Mouse (Mus musculus) hindbrain, embryonic 13.5 days (tissue): ENCODE measurements around the gene Aipl1. TPM values are rescaled to one million over a fixed set of nuclear protein-coding genes. Genes with fewer than 3 reads are reported as not detected.
A peak's percentile ranks its signal among the peaks of the same experiment; 100 is the strongest.

Experiments used
- ATAC-seq: fragments of 200-750 bp; cut with Nextera tagmentation; 2 replicates; pipeline ENCODE4 v1.8.0; 2017; ENCODE audit warnings: moderate TSS enrichment; ENCODE audit not compliant: low FRiP score
- H3K27ac ChIP-seq: fragments of 300-500 bp; sonication (generic); 2 replicates; pipeline ENCODE4 v1.5.1; 2015; ENCODE audit warnings: inconsistent platforms, mild to moderate bottlenecking, moderate library complexity
- H3K27me3 ChIP-seq: fragments of 300-500 bp; sonication (generic); 2 replicates; pipeline ENCODE4 v1.6.1; 2015; ENCODE audit warnings: mild to moderate bottlenecking, inconsistent platforms
- H3K36me3 ChIP-seq: fragments of 300-500 bp; sonication (generic); 2 replicates; pipeline ENCODE4 v1.6.1; 2015; ENCODE audit warnings: mild to moderate bottlenecking, inconsistent platforms
- H3K4me1 ChIP-seq: fragments of 300-500 bp; sonication (generic); replicated peaks from 2 replicates; pipeline ENCODE4 v1.6.1; 2015; ENCODE audit warnings: inconsistent platforms
- H3K4me2 ChIP-seq: fragments of 300-500 bp; sonication (generic); 2 replicates; pipeline ENCODE4 v1.6.1; 2015; ENCODE audit warnings: inconsistent platforms, mild to moderate bottlenecking, moderate library complexity
- H3K4me3 ChIP-seq: fragments of 300-500 bp; sonication (generic); 2 replicates; pipeline ENCODE4 v1.5.1; 2015; ENCODE audit warnings: mild to moderate bottlenecking, inconsistent platforms
- H3K9ac ChIP-seq: fragments of 300-500 bp; sonication (generic); 2 replicates; pipeline ENCODE4 v1.6.1; 2015; ENCODE audit warnings: mild to moderate bottlenecking, inconsistent platforms
- H3K9me3 ChIP-seq: fragments of 300-500 bp; sonication (generic); 2 replicates; pipeline ENCODE4 v1.6.1; 2016; ENCODE audit warnings: inconsistent platforms
- WGBS: fragments of 180-500 bp; shearing (Covaris S2); methylation state at CpG from one replicate; pipeline ENCODE4 v1.1.7; 2015; 5-methylcytosine and 5-hydroxymethylcytosine counted together
- polyA plus RNA-seq: library from polyadenylated mRNA; unstranded; fragments of >200 nt; fragmentation: Nextera tagmentation; extraction: Ambion mirVana; gene quantifications from 2 replicates; pipeline ENCODE4 v1.2.1, GENCODE M21; 2015

The Aipl1 gene
- polyA plus RNA-seq, 1 experiment from 2014 or later: 0.39 TPM

GRCm38 (mm10) chr11:72029143-72029542 lies 8.2 kb downstream of the Aipl1 start:
- H3K9me3 ChIP-seq: no peaks in the 10 kb centered on the region
- H3K27me3 ChIP-seq: peaks cover 24% of the 10 kb centered on the region
- H3K27ac ChIP-seq: no peak overlapping the region
- H3K36me3 ChIP-seq: no peaks in the 10 kb centered on the region
- ATAC-seq: peak; percentile 49; the same call in 1 of the 2 replicates
- H3K4me1 ChIP-seq: peaks cover 3% of the 10 kb centered on the region; the same call in 1 of the 2 replicates
- 24% methylated on average over 23 of the region's 23 CpGs for WGBS
- no peak overlapping the region for H3K4me3 ChIP-seq
- H3K4me2 ChIP-seq: no peak overlapping the region
- H3K9ac ChIP-seq: no peak overlapping the region

- no peak overlapping the region for H3K4me2 ChIP-seq
- no peak for ATAC-seq
- H3K4me1 ChIP-seq: peaks cover 12% of the 10 kb centered on the region
- peaks cover 24% of the 10 kb centered on the region for H3K27me3 ChIP-seq
- H3K36me3 ChIP-seq: no peaks in the 10 kb centered on the region
- no peak overlapping the region for H3K27ac ChIP-seq
- no peak overlapping the region for H3K4me3 ChIP-seq
- H3K9me3 ChIP-seq: no peaks in the 10 kb centered on the region
- H3K9ac ChIP-seq: no peak overlapping the region
- 75% methylated on average over 9 of the region's 9 CpGs for WGBS
Measured at GRCm38 (mm10) chr11:72027836-72028235, 9.5 kb downstream of the Aipl1 start.

- 85% methylated on average over 9 of the region's 9 CpGs for WGBS
Measured at GRCm38 (mm10) chr11:72026516-72026915, 10.8 kb downstream of the Aipl1 start.

GRCm38 (mm10) chr11:72025843-72026242 lies 11.5 kb downstream of the Aipl1 start:
- peaks cover 22% of the 10 kb centered on the region for H3K27me3 ChIP-seq
- WGBS: 44% methylated on average over 5 of the region's 5 CpGs
- peaks cover 13% of the 10 kb centered on the region for H3K4me1 ChIP-seq
- ATAC-seq: no peak
- no peak overlapping the region for H3K4me3 ChIP-seq
- no peak overlapping the region for H3K4me2 ChIP-seq
- H3K27ac ChIP-seq: no peak overlapping the region
- H3K36me3 ChIP-seq: no peaks in the 10 kb centered on the region
- 0 out of 2 replicates have a peak overlapping the region, but pooled peaks have one; percentile 19 for H3K9ac ChIP-seq
- no peaks in the 10 kb centered on the region for H3K9me3 ChIP-seq

More at GRCm38 (mm10) chr11:72026516-72026915, 10.8 kb downstream of the Aipl1 start:
- no peak overlapping the region for H3K4me2 ChIP-seq
- H3K9me3 ChIP-seq: no peaks in the 10 kb centered on the region
- no peak overlapping the region for H3K4me3 ChIP-seq
- H3K27me3 ChIP-seq: peaks cover 24% of the 10 kb centered on the region
- no peak overlapping the region for H3K9ac ChIP-seq
- no peak overlapping the region for H3K27ac ChIP-seq
- no peak for ATAC-seq
- peaks cover 13% of the 10 kb centered on the region for H3K4me1 ChIP-seq
- H3K36me3 ChIP-seq: no peaks in the 10 kb centered on the region

- Histone ChIP-seq H3K27ac (no peak overlapping the region), H3K27me3 (peaks cover 12% of the 10 kb centered on the region; the same call in 1 of the 2 replicates), H3K36me3 (no peaks in the 10 kb centered on the region), H3K4me1 (peaks cover 13% of the 10 kb centered on the region), H3K9ac (no peak overlapping the region), H3K4me3 (no peak overlapping the region), H3K4me2 (no peak overlapping the region), H3K9me3 (no peaks in the 10 kb centered on the region)
- peak; percentile 9; the same call in 1 of the 2 replicates for ATAC-seq
- WGBS: 28% methylated on average over 5 of the region's 5 CpGs
Measured at GRCm38 (mm10) chr11:72024193-72024781, 13.0 kb downstream of the Aipl1 start.

GRCm38 (mm10) chr11:72023581-72023980 lies 13.7 kb downstream of the Aipl1 start:
- Histone ChIP-seq H3K9me3 (no peaks in the 10 kb centered on the region), H3K4me2 (no peak overlapping the region), H3K9ac (no peak overlapping the region), H3K4me3 (no peak overlapping the region), H3K4me1 (peaks cover 13% of the 10 kb centered on the region), H3K27me3 (0 out of 2 replicates have a peak, but pooled peaks cover 7% of the 10 kb centered on the region), H3K36me3 (no peaks in the 10 kb centered on the region), H3K27ac (no peak overlapping the region)
- ATAC-seq: no peak
- 47% methylated on average over 8 of the region's 10 CpGs for WGBS

GRCm38 (mm10) chr11:72022827-72023226 lies 14.5 kb downstream of the Aipl1 start:
- Histone ChIP-seq H3K4me3 (no peak overlapping the region), H3K27me3 (0 out of 2 replicates have a peak, but pooled peaks cover 7% of the 10 kb centered on the region), H3K4me1 (peaks cover 15% of the 10 kb centered on the region), H3K9me3 (no peaks in the 10 kb centered on the region), H3K27ac (no peak overlapping the region), H3K4me2 (no peak overlapping the region), H3K9ac (no peak overlapping the region), H3K36me3 (no peaks in the 10 kb centered on the region)
- ATAC-seq: no peak
- 82% methylated on average over 6 of the region's 6 CpGs for WGBS

- Histone ChIP-seq H3K4me1 (peaks cover 24% of the 10 kb centered on the region), H3K4me2 (no peak overlapping the region), H3K27ac (no peak overlapping the region), H3K9ac (no peak overlapping the region), H3K9me3 (no peaks in the 10 kb centered on the region), H3K4me3 (no peak overlapping the region), H3K27me3 (0 out of 2 replicates have a peak, but pooled peaks cover 3% of the 10 kb centered on the region), H3K36me3 (no peaks in the 10 kb centered on the region)
- ATAC-seq: no peak
- whole genome bisulfite sequencing: 85% methylated on average over 4 of the region's 4 CpGs
Measured at GRCm38 (mm10) chr11:72021015-72021414, 16.3 kb downstream of the Aipl1 start.

GRCm38 (mm10) chr11:72017253-72017601 lies 20.1 kb downstream of the Aipl1 start:
- no peak for ATAC-seq
- no peak overlapping the region for H3K9ac ChIP-seq
- H3K27ac ChIP-seq: no peak overlapping the region
- no peaks in the 10 kb centered on the region for H3K9me3 ChIP-seq
- peaks cover 18% of the 10 kb centered on the region for H3K4me1 ChIP-seq
- H3K27me3 ChIP-seq: 0 out of 2 replicates have a peak, but pooled peaks cover 3% of the 10 kb centered on the region
- H3K36me3 ChIP-seq: no peaks in the 10 kb centered on the region
- H3K4me2 ChIP-seq: no peak overlapping the region
- H3K4me3 ChIP-seq: no peak overlapping the region
- 70% methylated on average over 9 of the region's 9 CpGs for WGBS

- 84% methylated on average over 13 of the region's 13 CpGs for WGBS
- Histone ChIP-seq H3K27me3 (0 out of 2 replicates have a peak, but pooled peaks cover 3% of the 10 kb centered on the region), H3K27ac (no peak overlapping the region), H3K4me1 (peaks cover 24% of the 10 kb centered on the region), H3K9me3 (no peaks in the 10 kb centered on the region), H3K9ac (no peak overlapping the region), H3K36me3 (no peaks in the 10 kb centered on the region), H3K4me2 (no peak overlapping the region), H3K4me3 (no peak overlapping the region)
- ATAC-seq: no peak
Measured at GRCm38 (mm10) chr11:72016518-72017252, 20.6 kb downstream of the Aipl1 start.

- Histone ChIP-seq H3K4me2 (no peak overlapping the region), H3K4me3 (no peak overlapping the region), H3K9ac (no peak overlapping the region), H3K27me3 (no peaks in the 10 kb centered on the region), H3K4me1 (peaks cover 44% of the 10 kb centered on the region), H3K36me3 (no peaks in the 10 kb centered on the region), H3K27ac (no peak overlapping the region), H3K9me3 (no peaks in the 10 kb centered on the region)
- WGBS: 41% methylated on average over 4 of the region's 4 CpGs
- ATAC-seq: no peak
Measured at GRCm38 (mm10) chr11:72014674-72015073, 22.6 kb downstream of the Aipl1 start.

GRCm38 (mm10) chr11:72011955-72012354 lies 25.4 kb downstream of the Aipl1 start:
- 86% methylated on average over 1 of the region's 1 CpGs for WGBS
- Histone ChIP-seq H3K27me3 (no peaks in the 10 kb centered on the region), H3K9me3 (no peaks in the 10 kb centered on the region), H3K4me3 (no peak overlapping the region), H3K27ac (peak overlapping the region; percentile 71), H3K36me3 (no peaks in the 10 kb centered on the region), H3K4me1 (peaks cover 42% of the 10 kb centered on the region), H3K9ac (no peak overlapping the region), H3K4me2 (no peak overlapping the region)
- no peak for ATAC-seq
